Mouse (Mus musculus): ENCODE measurements around the gene Ptpn11. TPM values are rescaled to one million over a fixed set of nuclear protein-coding genes. Genes with fewer than 3 reads are reported as not detected.
"Not testable (repeated sequence)": the region's sequence is repeated elsewhere in the genome, so short reads cannot be mapped to it uniquely, and the experiment has no call there.

The Ptpn11 gene
- polyA plus RNA-seq, 1 experiment from 2014 or later, result 7.0 TPM

DNA sequence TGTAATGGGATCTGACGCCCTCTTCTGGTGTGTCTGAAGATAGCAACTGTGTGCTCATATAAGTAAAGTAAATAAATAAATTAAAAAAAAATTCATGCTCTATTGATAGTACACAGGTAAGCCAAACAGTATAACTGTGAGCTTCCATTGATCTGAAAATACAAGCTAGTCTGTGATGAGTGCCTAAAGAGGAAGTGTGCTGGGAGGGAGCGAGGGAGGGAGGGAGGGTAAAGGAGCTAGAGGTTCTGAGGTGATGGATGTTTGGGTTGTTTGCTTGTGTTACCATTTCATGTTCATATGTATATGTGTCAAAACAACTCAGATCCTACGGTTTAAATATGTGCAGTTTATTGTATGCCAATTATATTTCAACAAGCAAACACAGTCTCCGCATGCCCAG is 35.6 kb upstream of the Ptpn11 start:
- Histone ChIP-seq H3K9ac (ENCODE audit: low read depth, low read length) (no peak overlapping the region), H3K27ac (ENCODE audit: low read length) (peak overlapping the region; percentile 56; the same call in 1 of the 2 replicates), H3K4me1 (ENCODE audit: control insufficient read depth, low read depth, low read length) (peaks cover 62% of the 10 kb centered on the region), H3K9me3 (replicated peaks; ENCODE audit: control insufficient read depth, low read length) (no peaks in the 10 kb centered on the region), H3K36me3 (ENCODE audit: control insufficient read depth, insufficient read depth) (peaks cover 15% of the 10 kb centered on the region), H3K4me2 (ENCODE audit: low read depth, low read length) (peak overlapping the region; percentile 7; the same call in 1 of the 2 replicates), H3K27me3 (ENCODE audit: control insufficient read depth, insufficient read depth, low read depth, low read length) (no peaks in the 10 kb centered on the region), H3K4me3 (ENCODE audit: low read depth, low read length) (no peak overlapping the region)
- 81% methylated on average over 4 of the region's 4 CpGs for WGBS (ENCODE audit: insufficient replicate concordance)
- ATAC-seq (ENCODE audit: low read depth), result no peak

DNA sequence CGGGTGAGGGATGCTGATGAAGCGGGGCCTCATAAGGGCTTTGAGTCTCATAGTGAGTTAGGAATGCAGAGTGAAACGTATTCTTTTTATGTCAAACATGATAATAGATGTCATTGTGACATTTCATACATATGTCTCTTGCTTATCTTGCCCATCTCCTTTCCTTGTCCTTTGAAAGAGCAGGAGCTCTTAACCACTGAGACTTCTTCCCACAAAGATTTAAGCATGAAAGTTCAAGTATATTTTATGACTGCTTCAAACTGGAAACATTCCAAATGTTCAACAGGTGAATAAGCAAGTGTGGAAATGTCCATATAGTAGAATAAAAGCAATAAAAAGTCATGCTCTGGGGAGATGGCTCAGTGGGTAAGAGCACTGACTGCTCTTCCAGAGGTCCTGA is 35.2 kb upstream of the Ptpn11 start:
- Histone ChIP-seq H3K27me3 (ENCODE audit: control insufficient read depth, insufficient read depth, low read depth, low read length) (no peaks in the 10 kb centered on the region), H3K4me2 (ENCODE audit: low read depth, low read length) (0 out of 2 replicates have a peak overlapping the region, but pooled peaks have one; percentile 41), H3K4me1 (ENCODE audit: control insufficient read depth, low read depth, low read length) (peaks cover 60% of the 10 kb centered on the region), H3K4me3 (ENCODE audit: low read depth, low read length) (no peak overlapping the region), H3K9ac (ENCODE audit: low read depth, low read length) (peak overlapping the region; percentile 2), H3K36me3 (ENCODE audit: control insufficient read depth, insufficient read depth) (peaks cover 15% of the 10 kb centered on the region), H3K27ac (ENCODE audit: low read length) (peak overlapping the region; percentile 82), H3K9me3 (replicated peaks; ENCODE audit: control insufficient read depth, low read length) (no peaks in the 10 kb centered on the region)
- 50% methylated on average over 3 of the region's 3 CpGs for WGBS (ENCODE audit: insufficient replicate concordance)
- no peak for ATAC-seq (ENCODE audit: low read depth)

DNA sequence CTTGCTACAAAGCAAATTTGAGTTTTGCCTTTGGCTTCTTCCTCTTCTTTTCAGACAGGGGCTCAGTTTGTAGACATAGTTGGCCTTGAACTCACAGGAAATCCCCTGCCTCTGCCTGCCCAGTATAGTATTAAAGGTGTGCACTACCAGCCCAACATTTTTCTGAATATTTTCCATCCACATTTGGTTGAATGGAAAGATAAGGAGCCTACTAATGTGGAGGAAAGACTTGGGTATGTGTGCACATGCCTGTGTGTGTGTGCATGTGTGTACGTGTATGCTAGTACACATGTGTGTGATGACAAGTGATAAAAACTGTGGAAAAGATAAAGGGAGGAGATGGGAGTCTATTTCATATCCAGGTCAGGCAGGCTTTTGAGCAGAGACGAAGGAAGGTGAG is 34.7 kb upstream of the Ptpn11 start:
- H3K9ac ChIP-seq (ENCODE audit: low read depth, low read length), result peak overlapping the region; percentile 2
- 41% methylated on average over 2 of the region's 2 CpGs for WGBS (ENCODE audit: insufficient replicate concordance)
- no peaks in the 10 kb centered on the region for H3K27me3 ChIP-seq (ENCODE audit: control insufficient read depth, insufficient read depth, low read depth, low read length)
- peak overlapping the region; percentile 82 for H3K27ac ChIP-seq (ENCODE audit: low read length)
- peaks cover 15% of the 10 kb centered on the region for H3K36me3 ChIP-seq (ENCODE audit: control insufficient read depth, insufficient read depth)
- peak overlapping the region; percentile 41 for H3K4me2 ChIP-seq (ENCODE audit: low read depth, low read length)
- no peaks in the 10 kb centered on the region for H3K9me3 ChIP-seq (replicated peaks; ENCODE audit: control insufficient read depth, low read length)
- peaks cover 58% of the 10 kb centered on the region for H3K4me1 ChIP-seq (ENCODE audit: control insufficient read depth, low read depth, low read length)
- no peak; the same call in 1 of the 2 replicates for ATAC-seq (ENCODE audit: low read depth)
- H3K4me3 ChIP-seq (ENCODE audit: low read depth, low read length), result peak overlapping the region; percentile 7; the same call in 1 of the 2 replicates

- no peak for ATAC-seq (ENCODE audit: low read depth)
- no peak overlapping the region for H3K4me3 ChIP-seq (ENCODE audit: low read depth, low read length)
- peaks cover 48% of the 10 kb centered on the region for H3K4me1 ChIP-seq (ENCODE audit: control insufficient read depth, low read depth, low read length)
- no peaks in the 10 kb centered on the region for H3K27me3 ChIP-seq (ENCODE audit: control insufficient read depth, insufficient read depth, low read depth, low read length)
- peak overlapping the region; percentile 82 for H3K27ac ChIP-seq (ENCODE audit: low read length)
- peaks cover 12% of the 10 kb centered on the region for H3K36me3 ChIP-seq (ENCODE audit: control insufficient read depth, insufficient read depth)
- H3K9ac ChIP-seq (ENCODE audit: low read depth, low read length), result peak overlapping the region; percentile 8; the same call in 1 of the 2 replicates
- WGBS (ENCODE audit: insufficient replicate concordance), result 66% methylated on average over 3 of the region's 3 CpGs
- H3K4me2 ChIP-seq (ENCODE audit: low read depth, low read length), result no peak overlapping the region
- no peaks in the 10 kb centered on the region for H3K9me3 ChIP-seq (replicated peaks; ENCODE audit: control insufficient read depth, low read length)
These were observed 33.7 kb upstream of the Ptpn11 start for GRCm38 (mm10) chr5:121224856-121225255.

GRCm38 (mm10) chr5:121224020-121224419 is 32.8 kb upstream of the Ptpn11 start:
- H3K36me3 ChIP-seq (ENCODE audit: control insufficient read depth, insufficient read depth); H3K4me2 ChIP-seq (ENCODE audit: low read depth, low read length); H3K9ac ChIP-seq (ENCODE audit: low read depth, low read length); H3K4me3 ChIP-seq (ENCODE audit: low read depth, low read length); H3K9me3 ChIP-seq (replicated peaks; ENCODE audit: control insufficient read depth, low read length); ATAC-seq (ENCODE audit: low read depth); H3K27me3 ChIP-seq (ENCODE audit: control insufficient read depth, insufficient read depth, low read depth, low read length); H3K27ac ChIP-seq (ENCODE audit: low read length): not testable (repeated sequence)
- WGBS (ENCODE audit: insufficient replicate concordance), result 76% methylated on average over 3 of the region's 4 CpGs
- peaks cover 50% of the 10 kb centered on the region for H3K4me1 ChIP-seq (ENCODE audit: control insufficient read depth, low read depth, low read length)

DNA sequence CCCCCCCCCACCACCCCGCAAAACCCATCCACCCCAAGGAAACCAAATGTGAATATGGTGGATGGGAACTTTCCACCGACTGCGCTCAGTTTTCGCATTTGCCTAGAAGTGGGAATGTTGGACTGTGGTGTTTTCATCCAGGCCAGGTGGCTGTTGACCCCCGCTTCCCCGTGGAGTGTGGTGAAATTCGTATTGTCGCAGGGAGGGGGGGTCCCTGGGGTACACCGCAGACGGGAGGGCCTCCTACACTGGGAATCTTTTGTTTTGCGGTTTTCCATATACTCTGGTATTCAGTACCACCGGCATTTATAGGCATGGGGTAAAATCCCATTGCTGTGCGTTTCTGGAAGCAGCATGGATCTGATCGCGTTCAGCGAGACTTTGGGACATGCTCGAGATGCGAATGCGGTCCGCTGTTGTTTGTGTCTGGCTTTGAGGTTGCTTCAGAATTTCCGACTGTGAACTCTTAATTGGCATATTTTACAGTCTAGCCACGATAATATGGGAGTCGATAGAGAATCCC is 30.2 kb upstream of the Ptpn11 start:
- no peak for ATAC-seq (ENCODE audit: low read depth)
- Histone ChIP-seq H3K9me3 (replicated peaks; ENCODE audit: control insufficient read depth, low read length) (no peaks in the 10 kb centered on the region), H3K4me3 (ENCODE audit: low read depth, low read length) (peak overlapping the region; percentile 100), H3K4me2 (ENCODE audit: low read depth, low read length) (peak overlapping the region; percentile 66), H3K36me3 (ENCODE audit: control insufficient read depth, insufficient read depth) (peaks cover 3% of the 10 kb centered on the region), H3K4me1 (ENCODE audit: control insufficient read depth, low read depth, low read length) (peaks cover 50% of the 10 kb centered on the region), H3K9ac (ENCODE audit: low read depth, low read length) (peak overlapping the region; percentile 100), H3K27ac (ENCODE audit: low read length) (peak overlapping the region; percentile 98), H3K27me3 (ENCODE audit: control insufficient read depth, insufficient read depth, low read depth, low read length) (no peaks in the 10 kb centered on the region)
- 17% methylated on average over 23 of the region's 23 CpGs for WGBS (ENCODE audit: insufficient replicate concordance)

DNA sequence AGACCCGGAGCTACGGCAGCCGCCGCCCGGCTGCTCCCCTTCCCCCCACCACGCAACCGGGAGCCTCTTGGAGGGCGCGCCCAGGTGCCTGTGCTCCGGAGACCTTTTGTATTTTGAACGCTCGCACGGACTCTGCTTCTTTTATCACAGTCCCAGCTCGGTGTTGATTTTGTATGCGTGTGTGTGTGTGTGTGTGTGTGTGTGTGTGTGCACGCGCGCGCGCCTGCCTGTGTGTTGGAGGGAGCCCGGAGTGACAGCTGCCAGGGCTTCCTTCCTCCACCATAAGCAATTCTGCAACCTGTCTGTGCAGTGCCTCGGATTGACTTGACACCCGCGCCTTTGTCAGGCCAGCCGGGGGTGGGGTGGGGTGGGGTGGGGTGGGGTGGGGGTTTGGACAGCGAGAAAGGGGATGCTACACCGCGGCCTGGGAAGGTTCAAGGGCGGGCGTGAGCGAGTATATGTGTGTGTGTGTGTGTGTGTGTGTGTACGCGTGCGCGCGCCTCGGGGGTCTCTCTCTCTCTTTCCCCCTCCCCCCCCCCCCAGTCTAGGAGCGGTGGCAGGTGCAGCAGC is 29.6 kb upstream of the Ptpn11 start:
- Histone ChIP-seq H3K27ac (ENCODE audit: low read length) (peak overlapping the region; percentile 98), H3K9me3 (replicated peaks; ENCODE audit: control insufficient read depth, low read length) (no peaks in the 10 kb centered on the region), H3K9ac (ENCODE audit: low read depth, low read length) (peak overlapping the region; percentile 100), H3K4me1 (ENCODE audit: control insufficient read depth, low read depth, low read length) (peaks cover 46% of the 10 kb centered on the region), H3K36me3 (ENCODE audit: control insufficient read depth, insufficient read depth) (peaks cover 3% of the 10 kb centered on the region), H3K4me3 (ENCODE audit: low read depth, low read length) (peak overlapping the region; percentile 100), H3K27me3 (ENCODE audit: control insufficient read depth, insufficient read depth, low read depth, low read length) (no peaks in the 10 kb centered on the region), H3K4me2 (ENCODE audit: low read depth, low read length) (peak overlapping the region; percentile 66)
- ATAC-seq (ENCODE audit: low read depth), result peak; percentile 9
- under 1% methylated on average over 25 of the region's 38 CpGs for WGBS (ENCODE audit: insufficient replicate concordance)

DNA sequence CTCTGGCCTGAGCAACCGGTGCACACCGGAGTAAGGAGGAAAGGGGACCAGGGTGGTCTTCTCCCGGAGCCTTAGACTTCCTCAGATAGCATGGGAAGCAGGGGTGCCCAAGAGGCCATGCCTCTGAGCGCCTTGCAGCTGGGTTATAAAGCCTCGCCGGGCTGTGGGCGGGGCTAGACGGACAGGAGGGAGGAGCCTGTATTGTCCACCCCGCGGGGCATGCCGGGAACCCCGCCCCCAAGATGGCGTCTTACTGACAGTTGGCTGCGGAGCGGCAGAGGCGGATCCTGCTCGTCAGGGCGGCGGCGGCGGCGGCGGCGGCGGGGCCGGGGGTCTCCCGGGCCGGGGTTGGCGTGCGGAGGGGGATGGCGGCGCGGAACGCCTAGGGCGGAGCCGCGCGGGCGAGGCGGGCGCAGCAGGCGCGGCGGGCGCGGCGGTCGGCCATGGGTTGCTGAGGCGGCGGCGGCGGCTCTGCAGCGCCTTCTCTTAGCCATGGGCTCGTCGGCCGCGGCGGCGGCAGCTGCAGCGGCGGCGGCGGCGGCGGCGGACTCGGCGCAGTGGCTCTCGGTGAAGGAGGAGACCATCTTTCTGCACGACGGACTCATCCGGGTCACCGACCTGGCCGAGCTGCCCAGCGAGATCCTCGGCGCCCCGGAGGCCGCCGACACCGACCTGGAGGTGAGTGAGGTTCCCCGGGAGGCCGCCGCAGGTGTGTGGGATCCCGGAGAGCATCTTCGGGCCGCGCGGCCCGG is 29.0 kb upstream of the Ptpn11 start, which contains the start of gene Hectd4:
Hectd4 (plus strand) TSS at position 240 of the 752 bp plus-strand sequence.
- Histone ChIP-seq H3K27ac (ENCODE audit: low read length) (peak within 1 kb of the TSS; percentile 98), H3K36me3 (ENCODE audit: control insufficient read depth, insufficient read depth) (peaks cover 3% of the 10 kb centered on the region; the same call in 1 of the 2 replicates), H3K27me3 (ENCODE audit: control insufficient read depth, insufficient read depth, low read depth, low read length) (no peaks in the 10 kb centered on the region), H3K9ac (ENCODE audit: low read depth, low read length) (peak within 1 kb of the TSS; percentile 100), H3K4me3 (ENCODE audit: low read depth, low read length) (peak within 1 kb of the TSS; percentile 100), H3K9me3 (replicated peaks; ENCODE audit: control insufficient read depth, low read length) (no peaks in the 10 kb centered on the region), H3K4me2 (ENCODE audit: low read depth, low read length) (peak within 1 kb of the TSS; percentile 71), H3K4me1 (ENCODE audit: control insufficient read depth, low read depth, low read length) (peaks cover 44% of the 10 kb centered on the region)
- 0% methylated on average over 89 of the region's 90 CpGs for WGBS (ENCODE audit: insufficient replicate concordance)
- peak; percentile 38 for ATAC-seq (ENCODE audit: low read depth)

- peak overlapping the region; percentile 40; the same call in 1 of the 2 replicates for H3K9ac ChIP-seq (ENCODE audit: low read depth, low read length)
- H3K9me3 ChIP-seq (replicated peaks; ENCODE audit: control insufficient read depth, low read length), result no peaks in the 10 kb centered on the region
- ATAC-seq (ENCODE audit: low read depth), result no peak
- 78% methylated on average over 1 of the region's 1 CpGs for WGBS (ENCODE audit: insufficient replicate concordance)
- no peaks in the 10 kb centered on the region for H3K36me3 ChIP-seq (ENCODE audit: control insufficient read depth, insufficient read depth)
- peak overlapping the region; percentile 98 for H3K27ac ChIP-seq (ENCODE audit: low read length)
- H3K27me3 ChIP-seq (ENCODE audit: control insufficient read depth, insufficient read depth, low read depth, low read length), result no peaks in the 10 kb centered on the region
- peaks cover 41% of the 10 kb centered on the region for H3K4me1 ChIP-seq (ENCODE audit: control insufficient read depth, low read depth, low read length)
- no peak overlapping the region for H3K4me3 ChIP-seq (ENCODE audit: low read depth, low read length)
- peak overlapping the region; percentile 71 for H3K4me2 ChIP-seq (ENCODE audit: low read depth, low read length)
These were observed 28.0 kb upstream of the Ptpn11 start for GRCm38 (mm10) chr5:121219190-121219589.

Data from liver, embryonic 16.5 days (tissue).